Mouse (Mus musculus) neural tube, embryonic 15.5 days (tissue): ENCODE results near the gene Polr3a. TPM values are rescaled to one million over a fixed set of nuclear protein-coding genes. Genes with fewer than 3 reads are reported as not detected.

ENCODE experiments used
- ATAC-seq: fragments of 200-750 bp; cut with Nextera tagmentation; 2 replicates; pipeline ENCODE4 v1.8.0; 2017; ENCODE audit warnings: mild to moderate bottlenecking, moderate TSS enrichment, moderate library complexity; ENCODE audit not compliant: low FRiP score
- H3K27ac ChIP-seq: fragments of 300-500 bp; sonication (generic); replicated peaks from 2 replicates; pipeline ENCODE4 v1.5.1; 2015; ENCODE audit warnings: mild to moderate bottlenecking, inconsistent platforms
- H3K27me3 ChIP-seq: fragments of 300-500 bp; sonication (generic); replicated peaks from 2 replicates; pipeline ENCODE4 v1.6.1; 2015; ENCODE audit warnings: inconsistent platforms
- H3K36me3 ChIP-seq: fragments of 300-500 bp; sonication (generic); 2 replicates; pipeline ENCODE4 v1.6.1; 2015; ENCODE audit warnings: inconsistent platforms
- H3K4me1 ChIP-seq: fragments of 300-500 bp; sonication (generic); 2 replicates; pipeline ENCODE4 v1.6.1; 2015; ENCODE audit warnings: inconsistent platforms
- H3K4me2 ChIP-seq: fragments of 300-500 bp; sonication (generic); 2 replicates; pipeline ENCODE4 v1.6.1; 2015; ENCODE audit warnings: inconsistent platforms, mild to moderate bottlenecking, moderate library complexity
- H3K4me3 ChIP-seq: fragments of 300-500 bp; sonication (generic); replicated peaks from 2 replicates; pipeline ENCODE4 v1.5.1; 2015; ENCODE audit warnings: mild to moderate bottlenecking, inconsistent platforms
- H3K9ac ChIP-seq: fragments of 300-500 bp; sonication (generic); replicated peaks from 2 replicates; pipeline ENCODE4 v1.6.1; 2015; ENCODE audit warnings: mild to moderate bottlenecking, inconsistent platforms
- H3K9me3 ChIP-seq: fragments of 300-500 bp; sonication (generic); replicated peaks from 2 replicates; pipeline ENCODE4 v1.6.1; 2016; ENCODE audit warnings: inconsistent platforms
- WGBS: fragments of 180-500 bp; shearing (Covaris S2); methylation state at CpG from one replicate; pipeline ENCODE4 v1.1.7; 2015; ENCODE audit warnings: mixed read lengths; 5-methylcytosine and 5-hydroxymethylcytosine counted together
- polyA plus RNA-seq: library from polyadenylated mRNA; unstranded; fragments of >200 nt; fragmentation: Nextera tagmentation; extraction: Ambion mirVana; gene quantifications from 2 replicates; pipeline ENCODE4 v1.2.1, GENCODE M21; 2015

Polr3a gene
- polyA plus RNA-seq, 1 experiment from 2014 or later: 16.2 TPM

DNA sequence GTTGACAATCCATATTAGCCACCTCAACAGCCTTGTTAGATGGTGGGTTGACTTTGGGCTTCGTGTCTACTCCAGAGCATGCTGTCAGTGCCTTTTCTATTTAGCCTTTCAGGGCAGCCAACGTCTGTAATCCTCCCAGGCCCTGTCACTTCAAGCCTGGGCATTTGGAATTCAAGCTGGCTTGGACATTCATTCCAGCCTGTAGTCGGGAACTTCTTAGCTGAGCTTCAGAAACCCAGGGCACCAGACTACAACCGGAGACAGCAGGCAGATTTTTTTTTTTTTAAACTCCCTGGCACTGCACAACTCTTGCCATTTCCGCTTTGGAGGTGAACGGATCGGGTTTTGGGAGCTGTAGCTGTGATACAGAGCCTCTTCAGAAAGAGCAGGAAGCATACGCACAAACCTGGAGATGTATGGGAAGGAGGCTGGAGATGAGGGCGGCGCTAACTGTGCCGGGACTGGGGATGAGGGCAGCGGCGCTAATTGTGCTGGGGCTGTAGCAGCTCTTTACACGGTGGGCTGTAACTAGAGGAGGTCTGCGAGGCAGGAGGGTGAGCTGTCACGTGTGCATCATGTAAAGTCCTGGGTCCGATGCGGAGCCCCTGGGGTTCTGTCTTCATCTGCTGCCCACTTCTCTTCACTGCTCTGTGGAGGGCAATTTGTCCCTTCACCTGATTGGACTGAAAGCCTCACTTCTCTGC lies 21.4 kb upstream of the Polr3a start:
- H3K9me3 ChIP-seq: 0 out of 2 replicates have a peak, but pooled peaks cover 3% of the 10 kb centered on the region
- H3K4me2 ChIP-seq: peak overlapping the region; percentile 38
- H3K27ac ChIP-seq: 0 out of 2 replicates have a peak overlapping the region, but pooled peaks have one; percentile 23
- WGBS: 12% methylated on average over 18 of the region's 18 CpGs
- no peak overlapping the region for H3K4me3 ChIP-seq
- no peak for ATAC-seq
- no peaks in the 10 kb centered on the region for H3K27me3 ChIP-seq
- peak overlapping the region; percentile 11; the same call in 1 of the 2 replicates for H3K9ac ChIP-seq
- H3K4me1 ChIP-seq: peaks cover 21% of the 10 kb centered on the region
- H3K36me3 ChIP-seq: no peaks in the 10 kb centered on the region

DNA sequence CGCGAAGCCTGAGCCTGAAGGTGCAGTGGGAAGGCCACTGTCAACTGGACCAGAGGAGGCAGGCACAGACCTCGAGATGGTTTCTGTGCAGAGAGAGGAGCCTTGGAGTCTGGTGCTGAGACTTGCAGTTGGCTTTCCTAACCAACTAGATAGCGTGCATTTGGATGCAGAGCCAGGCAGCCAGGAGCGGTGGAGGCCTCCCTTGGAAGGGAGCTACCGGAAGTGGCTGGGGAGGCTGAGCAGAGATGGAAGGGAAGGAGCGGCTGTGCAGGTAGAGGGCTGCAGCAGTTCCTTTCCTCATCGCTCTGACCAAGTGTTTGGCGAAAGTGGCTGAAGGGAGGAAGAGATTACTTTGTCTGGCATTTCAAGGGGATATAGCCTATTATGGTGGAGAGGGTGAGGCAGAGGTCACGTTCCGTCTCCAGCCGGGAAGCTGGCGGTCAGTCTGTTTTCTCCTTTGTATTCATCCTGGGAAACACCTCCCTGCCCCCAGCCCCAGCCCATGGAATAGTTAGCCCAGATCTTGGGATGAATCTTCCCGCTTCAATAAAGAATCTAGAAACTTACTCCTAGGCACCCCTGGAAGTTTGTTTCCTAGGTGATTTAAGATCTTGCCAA lies 20.7 kb upstream of the Polr3a start:
- Histone ChIP-seq H3K4me2 (no peak overlapping the region), H3K27ac (peak overlapping the region; percentile 28; the same call in 1 of the 2 replicates), H3K4me1 (peaks cover 21% of the 10 kb centered on the region), H3K4me3 (no peak overlapping the region), H3K9me3 (0 out of 2 replicates have a peak, but pooled peaks cover 3% of the 10 kb centered on the region), H3K36me3 (no peaks in the 10 kb centered on the region), H3K9ac (no peak overlapping the region), H3K27me3 (no peaks in the 10 kb centered on the region)
- 23% methylated on average over 14 of the region's 14 CpGs for WGBS
- ATAC-seq: no peak

DNA sequence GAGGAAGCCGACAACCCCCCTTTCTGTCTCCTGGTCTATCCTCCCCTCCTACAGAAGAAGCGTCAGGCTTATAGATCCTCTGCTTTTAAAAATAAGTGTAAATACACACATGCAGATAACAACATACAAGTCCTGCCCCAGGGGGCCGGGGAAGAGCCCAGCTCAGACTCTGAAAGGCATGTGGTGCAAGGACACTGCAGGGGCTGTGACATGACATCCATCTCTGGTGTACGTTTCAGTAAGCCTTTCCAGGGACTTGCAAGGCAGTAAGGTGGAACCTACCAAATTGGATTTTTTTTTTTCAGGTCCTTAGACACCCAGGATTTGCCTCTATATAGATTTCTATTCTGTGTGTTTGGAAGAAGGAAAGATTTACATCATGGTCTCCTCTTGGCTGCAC lies 14.4 kb upstream of the Polr3a start:
- 25% methylated on average over 4 of the region's 4 CpGs for WGBS
- Histone ChIP-seq H3K4me3 (no peak overlapping the region), H3K4me2 (no peak overlapping the region; the same call in 1 of the 2 replicates), H3K4me1 (peaks cover 15% of the 10 kb centered on the region), H3K27me3 (no peaks in the 10 kb centered on the region), H3K27ac (peak overlapping the region; percentile 90), H3K36me3 (peaks cover 29% of the 10 kb centered on the region), H3K9ac (peak overlapping the region; percentile 41), H3K9me3 (no peaks in the 10 kb centered on the region)
- ATAC-seq: no peak

DNA sequence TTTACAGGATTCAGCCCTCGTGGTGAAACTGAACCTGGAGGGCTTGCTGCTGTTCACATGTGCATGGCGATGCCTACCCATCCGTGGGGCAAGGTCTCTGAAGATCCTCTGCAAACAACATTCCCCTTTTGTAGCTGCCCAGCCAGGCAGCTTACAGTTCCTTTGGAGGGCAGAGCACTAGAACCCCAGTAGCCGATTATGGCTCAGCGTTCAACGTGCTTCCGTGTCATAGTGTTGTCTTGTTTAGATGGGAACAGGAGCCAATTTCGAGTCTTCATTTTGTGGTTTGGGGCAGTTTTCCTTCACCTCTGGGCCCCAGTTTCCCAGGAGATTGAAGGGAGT lies 14.0 kb upstream of the Polr3a start:
- no peak for ATAC-seq
- 5% methylated on average over 8 of the region's 8 CpGs for WGBS

DNA sequence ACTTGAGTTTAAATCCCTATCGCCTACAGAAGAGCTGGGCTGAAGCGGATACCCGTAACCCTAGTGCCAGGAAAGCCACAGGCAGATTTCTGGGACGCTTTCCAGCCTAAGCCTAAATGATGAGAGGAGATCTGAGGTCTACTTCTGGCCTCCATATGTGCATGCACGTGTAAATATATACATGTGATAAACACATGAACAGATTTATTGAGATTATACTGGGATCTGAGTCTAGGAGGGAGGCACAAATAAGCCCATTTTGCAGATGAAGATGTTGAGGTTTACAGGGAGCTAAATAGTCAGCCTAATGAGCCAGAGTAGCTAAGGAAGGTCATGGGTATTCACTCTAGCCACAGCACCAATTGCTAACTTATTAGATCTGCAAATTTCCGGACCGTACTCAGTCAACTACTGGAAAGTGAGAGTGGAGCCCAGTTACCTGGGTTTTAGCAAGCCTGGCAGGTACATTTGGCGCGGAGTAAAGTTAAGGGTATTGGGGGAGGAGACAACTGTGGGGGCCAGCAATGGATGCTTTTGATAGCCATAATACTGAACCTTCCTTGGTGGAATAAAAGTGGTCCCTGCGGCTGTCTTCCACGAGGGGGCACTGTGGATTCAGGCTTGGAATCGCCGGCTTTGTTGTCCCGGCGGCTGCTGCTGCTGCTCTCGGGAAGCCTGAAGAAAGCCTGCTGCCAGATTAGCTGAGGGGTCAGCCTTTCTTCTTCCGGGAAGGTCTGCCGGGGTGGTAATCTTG lies 13.4 kb upstream of the Polr3a start:
- 18% methylated on average over 18 of the region's 18 CpGs for WGBS
- no peaks in the 10 kb centered on the region for H3K27me3 ChIP-seq
- peak overlapping the region; percentile 41 for H3K9ac ChIP-seq
- no peaks in the 10 kb centered on the region for H3K9me3 ChIP-seq
- H3K4me3 ChIP-seq: no peak overlapping the region
- peak; percentile 80 for ATAC-seq
- H3K4me2 ChIP-seq: peak overlapping the region; percentile 33
- H3K36me3 ChIP-seq: peaks cover 37% of the 10 kb centered on the region
- peaks cover 15% of the 10 kb centered on the region for H3K4me1 ChIP-seq
- peak overlapping the region; percentile 90 for H3K27ac ChIP-seq

More for the DNA sequence above, 14.0 kb upstream of the Polr3a start:
- peak overlapping the region; percentile 33 for H3K4me2 ChIP-seq
- H3K9ac ChIP-seq: peak overlapping the region; percentile 41
- H3K4me3 ChIP-seq: no peak overlapping the region
- H3K9me3 ChIP-seq: no peaks in the 10 kb centered on the region
- no peaks in the 10 kb centered on the region for H3K27me3 ChIP-seq
- H3K27ac ChIP-seq: peak overlapping the region; percentile 90
- H3K36me3 ChIP-seq: peaks cover 33% of the 10 kb centered on the region
- H3K4me1 ChIP-seq: peaks cover 15% of the 10 kb centered on the region

DNA sequence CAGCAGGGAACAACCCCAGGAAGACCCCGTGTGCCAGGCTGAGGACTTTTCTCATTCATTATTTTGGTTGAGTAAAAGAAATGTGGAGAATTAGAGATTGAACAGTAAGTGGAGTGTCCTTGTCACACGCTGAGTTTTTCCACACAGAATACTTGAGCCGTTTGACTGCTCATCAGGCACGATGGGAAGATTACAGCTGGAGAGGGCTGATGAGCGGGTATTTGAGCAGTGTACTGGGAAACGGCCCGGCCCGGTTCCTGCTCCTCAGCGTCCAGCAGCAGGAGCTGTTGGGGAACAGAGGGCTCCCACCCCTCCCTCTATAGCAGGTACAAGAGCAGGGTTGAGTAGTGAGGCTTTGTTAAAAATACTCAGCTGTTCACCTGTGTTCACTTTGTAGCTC lies 12.6 kb upstream of the Polr3a start:
- ATAC-seq: no peak
- WGBS: 31% methylated on average over 9 of the region's 9 CpGs
- no peak overlapping the region for H3K9ac ChIP-seq
- peak overlapping the region; percentile 37; the same call in 1 of the 2 replicates for H3K27ac ChIP-seq
- no peak overlapping the region for H3K4me2 ChIP-seq
- H3K36me3 ChIP-seq: peaks cover 43% of the 10 kb centered on the region
- H3K9me3 ChIP-seq: no peaks in the 10 kb centered on the region
- no peak overlapping the region for H3K4me3 ChIP-seq
- H3K27me3 ChIP-seq: no peaks in the 10 kb centered on the region
- H3K4me1 ChIP-seq: peaks cover 20% of the 10 kb centered on the region

DNA sequence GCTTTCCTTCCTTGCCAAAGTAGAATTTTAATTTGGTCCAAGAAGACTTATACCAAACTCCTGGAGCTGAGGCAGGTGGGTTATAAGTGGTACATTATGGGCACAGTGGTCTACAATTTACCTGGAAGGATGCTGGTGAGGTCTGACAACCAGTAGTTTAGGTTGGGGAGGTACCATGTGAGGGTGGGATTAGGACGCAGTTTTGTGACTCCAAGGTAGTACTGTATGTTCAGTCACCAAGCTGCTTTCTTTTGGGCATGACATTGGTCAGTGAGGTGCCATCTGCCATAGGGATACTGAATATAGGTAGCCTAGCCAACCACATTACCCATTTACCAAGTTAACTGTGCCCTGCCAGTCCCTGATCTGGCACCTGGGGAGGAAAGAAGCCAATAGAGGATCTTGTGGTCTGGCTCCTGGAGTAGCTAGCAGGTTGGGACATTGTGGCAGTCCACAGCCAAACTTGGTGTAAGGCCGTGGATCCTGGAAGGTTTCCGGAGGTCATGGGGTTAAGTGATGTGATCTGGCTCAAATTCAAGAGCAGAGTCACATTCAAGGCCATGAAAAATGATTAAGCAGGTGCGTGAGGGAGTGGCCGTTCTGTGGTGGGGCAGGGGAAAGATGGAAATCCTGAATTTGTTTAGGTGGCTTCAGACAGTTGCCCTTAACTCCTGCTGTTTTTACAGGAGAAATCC lies 11.8 kb upstream of the Polr3a start:
- ATAC-seq: no peak
- no peaks in the 10 kb centered on the region for H3K9me3 ChIP-seq
- H3K4me1 ChIP-seq: peaks cover 28% of the 10 kb centered on the region
- H3K27me3 ChIP-seq: no peaks in the 10 kb centered on the region
- H3K9ac ChIP-seq: no peak overlapping the region
- H3K4me2 ChIP-seq: no peak overlapping the region
- H3K36me3 ChIP-seq: peaks cover 51% of the 10 kb centered on the region
- no peak overlapping the region for H3K4me3 ChIP-seq
- WGBS: 76% methylated on average over 5 of the region's 5 CpGs
- no peak overlapping the region for H3K27ac ChIP-seq

DNA sequence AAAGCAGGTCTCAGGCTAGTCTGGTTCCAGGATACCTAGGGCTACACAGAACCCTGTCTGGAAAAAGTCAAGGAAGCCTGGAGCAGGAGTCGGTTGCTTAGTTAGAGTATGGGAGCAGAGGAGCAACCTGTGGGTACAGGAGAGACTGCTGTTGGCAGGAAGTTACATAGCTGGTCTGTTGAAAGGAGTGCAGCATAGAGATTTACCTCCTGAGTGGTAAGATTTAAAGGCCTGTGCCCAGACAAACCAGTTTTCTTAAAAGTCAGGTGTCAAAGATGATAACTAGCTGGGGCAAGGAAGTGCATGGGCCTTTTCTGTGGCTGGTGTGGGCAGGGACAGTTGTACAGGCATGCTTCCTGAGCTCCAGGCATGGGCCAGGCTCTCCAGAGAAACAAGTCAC lies 10.6 kb upstream of the Polr3a start:
- Histone ChIP-seq H3K4me2 (no peak overlapping the region), H3K4me1 (peaks cover 40% of the 10 kb centered on the region), H3K27me3 (no peaks in the 10 kb centered on the region), H3K4me3 (no peak overlapping the region), H3K9me3 (no peaks in the 10 kb centered on the region), H3K27ac (no peak overlapping the region), H3K9ac (no peak overlapping the region), H3K36me3 (peaks cover 64% of the 10 kb centered on the region)
- no peak for ATAC-seq
- WGBS: 92% methylated on average over 1 of the region's 1 CpGs

DNA sequence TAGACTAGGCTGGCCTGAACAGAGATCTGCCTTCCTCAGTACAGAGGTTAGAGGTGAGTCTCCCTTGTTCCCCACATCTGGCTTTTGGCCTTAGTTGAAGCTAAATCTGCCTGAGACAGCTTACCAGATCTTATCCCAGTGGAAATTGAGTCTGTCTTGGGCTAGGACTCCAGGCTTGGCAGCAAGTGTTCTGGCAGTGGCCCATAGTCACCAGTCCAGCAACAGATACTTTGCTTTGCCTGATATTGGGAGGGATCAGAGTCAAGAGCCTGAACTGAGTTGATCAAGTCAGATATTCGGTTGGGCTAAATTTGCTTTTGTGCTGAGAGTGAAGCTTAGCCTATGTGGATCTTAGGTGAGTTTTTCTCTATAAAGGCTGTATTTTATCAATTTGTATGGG lies 9.6 kb upstream of the Polr3a start:
- Histone ChIP-seq H3K36me3 (peaks cover 68% of the 10 kb centered on the region), H3K4me2 (no peak overlapping the region), H3K4me1 (peaks cover 47% of the 10 kb centered on the region), H3K27me3 (no peaks in the 10 kb centered on the region), H3K4me3 (no peak overlapping the region), H3K9me3 (no peaks in the 10 kb centered on the region), H3K27ac (no peak overlapping the region), H3K9ac (no peak overlapping the region)
- ATAC-seq: no peak
- WGBS: 90% methylated on average over 1 of the region's 1 CpGs

DNA sequence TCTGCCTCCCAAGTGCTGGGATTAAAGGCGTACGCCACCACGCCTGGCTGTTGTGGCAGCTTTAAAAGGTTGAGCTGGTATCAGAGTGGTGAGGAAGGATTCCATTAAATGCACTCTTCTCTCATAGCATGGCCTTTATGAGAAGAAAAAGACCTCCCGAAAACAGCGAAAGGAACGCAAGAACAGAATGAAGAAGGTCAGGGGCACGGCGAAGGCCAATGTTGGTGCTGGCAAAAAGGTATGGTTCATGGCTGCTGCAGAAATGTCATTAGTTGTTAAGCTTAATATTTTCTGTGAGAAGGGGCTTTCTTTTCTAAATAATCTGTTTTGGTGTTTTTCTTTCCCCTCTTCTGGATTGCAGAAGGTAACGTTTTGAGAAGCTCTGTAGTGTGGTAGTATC lies 6.4 kb upstream of the Polr3a start:
- H3K4me2 ChIP-seq: 0 out of 2 replicates have a peak overlapping the region, but pooled peaks have one; percentile 6
- H3K9ac ChIP-seq: no peak overlapping the region
- H3K27me3 ChIP-seq: no peaks in the 10 kb centered on the region
- H3K36me3 ChIP-seq: peaks cover 59% of the 10 kb centered on the region
- H3K4me3 ChIP-seq: no peak overlapping the region
- peaks cover 41% of the 10 kb centered on the region for H3K4me1 ChIP-seq
- H3K27ac ChIP-seq: no peak overlapping the region
- ATAC-seq: no peak
- no peaks in the 10 kb centered on the region for H3K9me3 ChIP-seq
- 91% methylated on average over 9 of the region's 9 CpGs for WGBS

DNA sequence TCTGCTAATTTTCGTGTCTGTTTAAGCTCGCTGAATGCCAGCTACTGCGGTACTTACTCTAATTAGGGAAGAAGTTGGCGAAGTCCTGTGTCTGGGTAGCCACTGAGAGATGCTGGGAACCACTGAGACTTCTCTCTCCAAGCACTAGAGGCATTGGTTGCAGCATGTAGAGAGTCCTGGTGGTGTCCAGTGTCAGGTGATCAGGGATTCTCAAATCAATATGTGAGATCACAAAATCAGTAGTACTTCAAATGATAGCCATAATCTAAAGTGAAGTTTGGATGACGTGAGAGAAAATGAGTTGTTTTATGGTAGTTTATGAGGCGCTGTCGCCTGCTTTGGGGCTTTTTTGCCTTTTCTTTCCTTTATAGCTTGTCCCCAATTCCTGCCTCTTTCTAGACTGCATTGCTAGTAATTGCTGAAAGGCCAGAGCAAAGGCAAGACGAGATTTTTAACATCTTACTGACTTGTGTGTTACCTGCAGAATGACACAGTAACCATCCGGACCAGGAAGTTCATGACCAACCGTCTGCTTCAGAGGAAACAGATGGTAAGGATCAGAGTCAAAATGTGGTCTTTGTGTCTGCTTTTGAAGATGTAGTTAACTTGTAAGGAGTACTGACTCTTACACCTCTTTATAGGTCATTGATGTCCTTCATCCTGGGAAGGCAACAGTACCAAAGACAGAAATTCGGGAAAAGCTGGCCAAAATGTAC lies 4.6 kb upstream of the Polr3a start:
- Histone ChIP-seq H3K9me3 (no peaks in the 10 kb centered on the region), H3K27me3 (no peaks in the 10 kb centered on the region), H3K4me1 (peaks cover 41% of the 10 kb centered on the region), H3K9ac (peak overlapping the region; percentile 83), H3K4me2 (peak overlapping the region; percentile 66), H3K36me3 (peaks cover 41% of the 10 kb centered on the region), H3K4me3 (peak overlapping the region; percentile 70), H3K27ac (peak overlapping the region; percentile 84)
- ATAC-seq: peak; percentile 21; the same call in 1 of the 2 replicates
- WGBS: 4% methylated on average over 11 of the region's 11 CpGs
